Mouse (Mus musculus): ENCODE results near the gene Stk38l.

DNA sequence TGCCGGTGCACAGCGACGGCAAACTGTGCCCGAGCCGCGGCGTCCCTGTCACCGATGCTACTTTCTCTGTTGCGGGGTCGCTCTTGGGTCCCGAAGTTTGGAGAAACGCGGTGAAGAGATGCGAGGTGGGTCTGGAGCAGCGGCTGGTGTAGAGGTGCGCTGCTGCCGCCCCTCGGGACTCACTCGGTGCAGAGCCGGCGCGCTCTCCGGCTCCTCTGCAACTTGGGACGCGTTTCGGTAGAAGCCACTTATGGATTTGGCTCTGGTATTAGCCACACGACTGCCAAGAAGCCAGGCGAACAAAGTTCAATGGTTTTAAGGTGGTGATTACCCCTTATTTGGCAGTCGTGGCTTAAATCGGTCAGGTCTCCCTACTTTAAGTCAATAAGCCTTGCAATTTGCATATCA lies 593 bp downstream of the Stk38l start:
- TF ChIP-seq POLR2A (IDR thresholded peaks at IDR 0.05; ENCODE audit: insufficient read length, low read depth) = no peak
- TF ChIP-seq SRF (IDR thresholded peaks at IDR 0.05; ENCODE audit: control insufficient read depth, insufficient read length, low read depth) = no peak
- TF ChIP-seq POLR2AphosphoS2 (IDR thresholded peaks at IDR 0.05; ENCODE audit: insufficient read length, low read depth) = no peak
- no peak for TF ChIP-seq E2F4 (IDR thresholded peaks at IDR 0.05; ENCODE audit: insufficient read depth)
- TF ChIP-seq MAX (IDR thresholded peaks at IDR 0.05; ENCODE audit: low read depth) = no peak
- no peak for TF ChIP-seq USF1 (IDR thresholded peaks at IDR 0.05; ENCODE audit: low read depth)
- TF ChIP-seq CEBPB (IDR thresholded peaks at IDR 0.05; ENCODE audit: insufficient read depth, poor library complexity, severe bottlenecking) = no peak
- no peak for TF ChIP-seq TCF3 (IDR thresholded peaks at IDR 0.05; ENCODE audit: insufficient read length, low read depth)
- TF ChIP-seq REST (IDR thresholded peaks at IDR 0.05; ENCODE audit: insufficient read depth, insufficient read length) = no peak
- no peak for TF ChIP-seq MYOD1 (IDR thresholded peaks at IDR 0.05; ENCODE audit: control insufficient read depth in 1 of 3, insufficient read length in 2 of 3, low read depth in 2 of 3)
- TF ChIP-seq TCF12 (IDR thresholded peaks at IDR 0.05; ENCODE audit: insufficient read depth, poor library complexity, severe bottlenecking) = no peak
- TF ChIP-seq MYOG (IDR thresholded peaks at IDR 0.05; ENCODE audit: control insufficient read depth in 1 of 3, insufficient read depth in 1 of 3, insufficient read length in 2 of 3, low read depth in 2 of 3) = no peak
